Mouse (Mus musculus) heart, embryonic 15.5 days (tissue): Measurements from ENCODE around the gene Mindy4. TPM values are rescaled to one million over a fixed set of nuclear protein-coding genes. Genes with fewer than 3 reads are reported as not detected.
A peak's percentile ranks its signal among the peaks of the same experiment; 100 is the strongest.

ENCODE experiments used
- ATAC-seq: fragments of 200-750 bp; cut with Nextera tagmentation; replicated peaks from 2 replicates; pipeline ENCODE4 v1.8.0; 2017; ENCODE audit warnings: low read depth, moderate TSS enrichment; ENCODE audit not compliant: insufficient number of reproducible peaks, insufficient read depth, low FRiP score
- H3K27ac ChIP-seq: fragments of 300-500 bp; sonication (generic); 2 replicates; pipeline ENCODE4 v1.5.1; 2015; ENCODE audit warnings: mild to moderate bottlenecking, inconsistent platforms
- H3K27me3 ChIP-seq: fragments of 300-500 bp; sonication (generic); 2 replicates; pipeline ENCODE4 v1.6.1; 2015; ENCODE audit warnings: inconsistent platforms
- H3K36me3 ChIP-seq: fragments of 300-500 bp; sonication (generic); 2 replicates; pipeline ENCODE4 v1.6.1; 2015; ENCODE audit warnings: mild to moderate bottlenecking, inconsistent platforms
- H3K4me1 ChIP-seq: fragments of 300-500 bp; sonication (generic); replicated peaks from 2 replicates; pipeline ENCODE4 v1.6.1; 2015; ENCODE audit warnings: inconsistent platforms
- H3K4me2 ChIP-seq: fragments of 300-500 bp; sonication (generic); 2 replicates; pipeline ENCODE4 v1.6.1; 2015; ENCODE audit warnings: inconsistent platforms, mild to moderate bottlenecking, moderate library complexity
- H3K4me3 ChIP-seq: fragments of 300-500 bp; sonication (generic); 2 replicates; pipeline ENCODE4 v1.5.1; 2015; ENCODE audit warnings: mild to moderate bottlenecking, inconsistent platforms
- H3K9ac ChIP-seq: fragments of 300-500 bp; sonication (generic); 2 replicates; pipeline ENCODE4 v1.6.1; 2015; ENCODE audit warnings: mild to moderate bottlenecking, inconsistent platforms
- H3K9me3 ChIP-seq: fragments of 300-500 bp; sonication (generic); replicated peaks from 2 replicates; pipeline ENCODE4 v1.6.1; 2016; ENCODE audit warnings: inconsistent platforms
- WGBS: fragments of 180-500 bp; shearing (Covaris S2); methylation state at CpG from one replicate; pipeline ENCODE4 v1.1.7; 2015; ENCODE audit warnings: mixed read lengths; 5-methylcytosine and 5-hydroxymethylcytosine counted together
- polyA plus RNA-seq: library from polyadenylated mRNA; unstranded; fragments of >200 nt; fragmentation: Nextera tagmentation; extraction: Ambion mirVana; gene quantifications from 2 replicates; pipeline ENCODE4 v1.2.1, GENCODE M21; 2015

The Mindy4 gene
- 6.2 and 7.7 TPM in 2 replicates for polyA plus RNA-seq

DNA sequence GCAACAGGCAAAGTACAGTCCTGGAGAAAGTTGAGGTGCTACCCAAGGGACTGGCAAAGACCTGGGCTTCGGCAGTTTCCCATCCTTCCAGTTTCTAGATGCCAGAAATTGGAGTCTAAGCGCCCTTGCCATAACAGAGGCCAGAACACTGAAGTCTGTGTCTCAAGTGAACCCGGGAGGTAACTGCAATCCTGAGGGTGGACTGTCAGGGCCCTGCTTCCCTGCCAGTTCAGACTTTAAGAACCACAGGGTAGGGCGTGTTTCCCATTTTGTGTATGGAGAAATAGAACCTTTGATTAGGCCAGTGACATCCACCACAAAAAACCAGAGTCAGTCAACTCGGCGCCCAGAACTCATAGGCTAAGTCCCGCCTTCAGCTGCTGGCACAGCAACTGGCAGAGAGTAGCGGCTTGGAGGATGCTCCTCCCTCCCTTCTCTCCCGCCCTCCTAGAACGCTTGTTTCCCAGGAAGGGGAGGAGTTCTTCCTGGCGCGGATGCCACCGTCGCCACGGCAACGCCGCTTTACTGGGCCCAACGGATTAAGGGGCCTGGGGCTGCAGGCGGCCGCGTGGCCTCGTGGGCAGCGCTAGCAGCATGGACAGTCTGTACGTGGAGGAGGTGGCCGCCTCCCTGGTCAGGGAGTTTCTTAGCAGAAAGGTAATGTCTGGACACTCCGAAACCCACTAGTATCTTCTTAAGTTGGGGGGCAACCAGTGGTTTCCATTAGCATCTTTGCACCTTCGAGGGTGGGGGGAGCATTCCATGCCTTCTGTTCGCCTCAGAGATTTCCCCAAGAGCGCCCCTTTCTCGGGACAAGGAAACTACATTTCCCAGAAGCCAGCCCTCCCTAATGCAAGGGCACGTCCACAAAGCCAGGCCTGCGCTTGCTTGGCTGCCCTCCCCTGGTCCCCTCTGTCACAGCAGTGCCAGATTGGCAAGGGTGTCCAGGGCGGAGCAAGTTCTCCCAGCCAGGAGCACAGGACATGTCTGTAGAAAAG is at the start of gene Mindy4:
Gene Mindy4 (plus strand): TSS at position 471 of the 998 bp plus-strand sequence.
- no peaks in the 10 kb centered on the region for H3K9me3 ChIP-seq
- peaks cover 11% of the 10 kb centered on the region for H3K4me1 ChIP-seq
- peak within 1 kb of the TSS; percentile 61 for H3K9ac ChIP-seq
- 5% methylated on average over 33 of the region's 33 CpGs for WGBS
- peak within 1 kb of the TSS; percentile 76 for H3K4me3 ChIP-seq
- H3K4me2 ChIP-seq = peak within 1 kb of the TSS; percentile 89
- no peaks in the 10 kb centered on the region for H3K27me3 ChIP-seq
- peak; percentile 95 for ATAC-seq
- no peaks in the 10 kb centered on the region for H3K36me3 ChIP-seq
- peak within 1 kb of the TSS; percentile 94 for H3K27ac ChIP-seq

GRCm38 (mm10) chr6:55159256-55159655 is 43.9 kb upstream of the Mindy4 start:
- H3K9me3 ChIP-seq = no peaks in the 10 kb centered on the region

DNA sequence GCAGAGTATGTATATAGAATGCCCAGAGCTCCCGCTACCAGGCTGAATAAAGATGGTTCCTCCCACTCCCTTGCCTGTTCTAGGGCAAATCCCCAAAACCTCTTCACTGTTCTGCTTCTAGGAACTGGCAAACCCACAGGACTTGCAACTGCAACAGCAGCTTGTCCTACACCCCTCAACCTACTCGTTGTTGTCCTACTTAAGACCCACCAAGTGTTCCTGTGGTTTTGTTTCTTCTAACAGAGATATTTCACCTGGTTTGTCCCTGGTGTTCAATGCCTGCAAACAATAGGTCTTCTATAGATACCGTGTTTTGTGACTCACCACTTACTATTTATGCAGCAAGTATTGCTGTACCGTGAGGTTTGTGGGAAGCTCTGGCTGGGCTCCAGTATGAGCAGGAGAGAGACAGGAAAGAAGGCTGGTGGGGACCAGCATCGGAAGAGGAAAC is 41.8 kb upstream of the Mindy4 start:
- H3K27me3 ChIP-seq = 0 out of 2 replicates have a peak, but pooled peaks cover 2% of the 10 kb centered on the region
- 55% methylated on average over 5 of the region's 5 CpGs for WGBS
- no peaks in the 10 kb centered on the region for H3K9me3 ChIP-seq
- no peaks in the 10 kb centered on the region for H3K36me3 ChIP-seq
- ATAC-seq = no peak
- no peak overlapping the region for H3K4me3 ChIP-seq
- no peak overlapping the region for H3K4me2 ChIP-seq
- no peak overlapping the region for H3K27ac ChIP-seq
- H3K4me1 ChIP-seq = no peaks in the 10 kb centered on the region; the same call in 1 of the 2 replicates
- no peak overlapping the region for H3K9ac ChIP-seq

More at GRCm38 (mm10) chr6:55159256-55159655, 43.9 kb upstream of the Mindy4 start:
- Histone ChIP-seq H3K36me3 (no peaks in the 10 kb centered on the region), H3K4me3 (no peak overlapping the region), H3K27ac (no peak overlapping the region), H3K4me2 (no peak overlapping the region), H3K9ac (no peak overlapping the region), H3K27me3 (no peaks in the 10 kb centered on the region), H3K4me1 (peaks cover 2% of the 10 kb centered on the region; the same call in 1 of the 2 replicates)
- 77% methylated on average over 1 of the region's 1 CpGs for WGBS
- no peak for ATAC-seq

DNA sequence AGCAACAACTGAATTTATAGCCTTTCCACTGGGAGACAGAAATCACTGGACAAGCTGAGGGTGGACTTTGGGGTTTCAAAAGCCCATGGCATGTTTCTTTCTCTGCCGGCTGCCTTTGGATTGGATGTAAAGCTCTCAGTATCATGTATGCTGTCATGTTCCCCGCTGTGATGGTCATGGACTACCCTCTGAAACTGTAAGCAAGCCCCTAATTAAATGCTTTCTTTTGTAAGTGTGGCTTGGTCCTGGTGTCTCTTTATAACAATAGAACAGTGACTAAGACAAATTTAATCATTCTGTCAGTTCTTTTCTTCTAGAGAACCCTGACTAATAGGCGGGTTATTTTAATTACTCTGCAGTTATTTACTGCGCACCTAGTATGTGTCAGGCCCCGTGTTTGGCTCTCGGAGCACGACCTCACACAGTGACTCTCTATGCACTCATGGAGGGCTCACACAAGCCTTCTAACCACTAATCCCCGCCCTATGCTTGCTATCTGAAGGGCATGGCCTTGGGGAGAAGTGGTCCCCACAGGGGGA is 40.1 kb upstream of the Mindy4 start:
- H3K4me3 ChIP-seq = no peak overlapping the region
- 83% methylated on average over 8 of the region's 8 CpGs for WGBS
- no peak overlapping the region for H3K9ac ChIP-seq
- peaks cover 5% of the 10 kb centered on the region; the same call in 1 of the 2 replicates for H3K27me3 ChIP-seq
- H3K9me3 ChIP-seq = no peaks in the 10 kb centered on the region
- no peaks in the 10 kb centered on the region for H3K36me3 ChIP-seq
- ATAC-seq = no peak
- H3K27ac ChIP-seq = no peak overlapping the region
- no peaks in the 10 kb centered on the region; the same call in 1 of the 2 replicates for H3K4me1 ChIP-seq
- no peak overlapping the region for H3K4me2 ChIP-seq

GRCm38 (mm10) chr6:55166777-55167463 is 36.3 kb upstream of the Mindy4 start:
- Histone ChIP-seq H3K9ac (no peak overlapping the region), H3K4me1 (no peaks in the 10 kb centered on the region), H3K36me3 (no peaks in the 10 kb centered on the region), H3K27me3 (peaks cover 5% of the 10 kb centered on the region; the same call in 1 of the 2 replicates), H3K27ac (no peak overlapping the region), H3K4me2 (no peak overlapping the region), H3K9me3 (no peaks in the 10 kb centered on the region), H3K4me3 (no peak overlapping the region)
- 46% methylated on average over 7 of the region's 7 CpGs for WGBS
- ATAC-seq = no peak

GRCm38 (mm10) chr6:55169818-55170217 is 33.4 kb upstream of the Mindy4 start:
- Histone ChIP-seq H3K9me3 (no peaks in the 10 kb centered on the region), H3K9ac (no peak overlapping the region), H3K27ac (no peak overlapping the region), H3K4me1 (no peaks in the 10 kb centered on the region), H3K36me3 (no peaks in the 10 kb centered on the region), H3K27me3 (peaks cover 5% of the 10 kb centered on the region; the same call in 1 of the 2 replicates), H3K4me2 (no peak overlapping the region), H3K4me3 (no peak overlapping the region)
- WGBS = 61% methylated on average over 5 of the region's 5 CpGs
- no peak for ATAC-seq

DNA sequence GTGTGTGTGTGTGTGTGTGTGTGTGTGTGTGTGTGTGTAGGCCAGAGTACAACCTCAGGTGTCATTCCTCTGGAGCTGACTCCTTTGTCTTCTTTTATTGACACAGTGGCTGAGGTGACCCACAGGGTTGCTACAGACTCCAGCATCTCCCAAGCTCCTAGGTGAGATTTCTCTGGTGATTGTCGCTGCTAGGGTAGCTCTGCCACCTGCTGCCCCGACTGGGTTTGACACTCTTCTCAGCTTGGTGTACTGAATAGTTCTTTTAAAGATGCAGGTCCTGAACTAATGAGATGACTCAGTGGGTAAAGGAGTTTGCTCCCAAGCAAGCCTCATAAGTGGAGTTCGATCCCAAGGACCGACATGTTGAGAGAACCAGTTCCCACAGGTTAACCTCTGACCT is 31.5 kb upstream of the Mindy4 start:
- Histone ChIP-seq H3K4me3 (no peak overlapping the region), H3K9me3 (no peaks in the 10 kb centered on the region), H3K27me3 (peaks cover 2% of the 10 kb centered on the region; the same call in 1 of the 2 replicates), H3K4me1 (peaks cover 5% of the 10 kb centered on the region; the same call in 1 of the 2 replicates), H3K27ac (no peak overlapping the region), H3K36me3 (no peaks in the 10 kb centered on the region), H3K9ac (no peak overlapping the region), H3K4me2 (no peak overlapping the region)
- no peak for ATAC-seq
- 47% methylated on average over 4 of the region's 4 CpGs for WGBS

DNA sequence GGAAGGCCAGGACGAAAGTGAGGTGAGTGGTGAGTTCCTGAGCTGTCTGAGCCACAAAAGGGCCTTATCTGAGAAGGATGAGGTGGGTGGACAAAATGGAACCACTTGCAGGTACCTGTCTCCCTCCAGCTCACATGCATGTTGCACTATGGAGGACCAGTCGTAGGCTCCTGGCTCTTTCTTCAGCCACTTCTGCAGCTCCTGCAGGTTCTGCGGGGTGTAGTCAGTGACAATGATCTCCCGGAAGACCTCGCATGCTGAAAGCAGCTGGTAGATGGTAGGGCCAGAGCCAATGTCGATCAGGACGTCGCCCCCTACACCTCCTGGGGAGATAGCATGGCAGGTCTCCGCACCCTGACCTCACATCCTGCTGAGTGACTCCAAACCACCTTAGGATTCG is 30.0 kb upstream of the Mindy4 start:
- no peak overlapping the region for H3K9ac ChIP-seq
- no peaks in the 10 kb centered on the region for H3K9me3 ChIP-seq
- H3K27me3 ChIP-seq = no peaks in the 10 kb centered on the region
- H3K4me1 ChIP-seq = peaks cover 5% of the 10 kb centered on the region; the same call in 1 of the 2 replicates
- no peak for ATAC-seq
- no peak overlapping the region for H3K27ac ChIP-seq
- WGBS = 65% methylated on average over 10 of the region's 10 CpGs
- no peak overlapping the region for H3K4me2 ChIP-seq
- H3K36me3 ChIP-seq = no peaks in the 10 kb centered on the region
- H3K4me3 ChIP-seq = no peak overlapping the region

DNA sequence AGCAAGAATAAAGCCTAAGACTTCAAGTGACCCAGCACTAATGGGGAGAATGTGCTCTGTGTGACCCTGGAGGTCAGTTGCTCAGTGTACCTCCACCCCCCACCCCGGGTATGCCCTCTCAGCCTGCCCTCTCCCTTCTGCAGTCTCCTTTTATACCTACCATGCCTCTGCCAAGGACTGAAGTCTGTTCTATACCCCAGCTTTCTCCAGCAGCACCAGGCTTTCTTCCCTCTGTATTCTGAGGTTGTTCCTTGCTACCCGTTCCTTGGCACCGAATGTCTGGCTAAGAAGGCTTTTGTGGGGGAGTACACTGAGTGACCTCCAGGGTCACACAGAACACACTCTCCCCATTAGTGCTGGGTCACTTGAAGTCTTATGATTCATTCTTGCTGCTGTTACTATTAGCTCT is 29.2 kb upstream of the Mindy4 start:
- WGBS = 50% methylated on average over 3 of the region's 3 CpGs

GRCm38 (mm10) chr6:55174741-55175181 is 28.4 kb upstream of the Mindy4 start, which contains the start of gene Inmt:
Gene Inmt (minus strand): TSS chr6:55175043.
- H3K4me2 ChIP-seq = no peak within 1 kb of the TSS
- no peak within 1 kb of the TSS for H3K27ac ChIP-seq
- no peaks in the 10 kb centered on the region for H3K9me3 ChIP-seq
- no peak within 1 kb of the TSS for H3K9ac ChIP-seq
- WGBS = 81% methylated on average over 1 of the region's 1 CpGs
- H3K27me3 ChIP-seq = no peaks in the 10 kb centered on the region
- peaks cover 5% of the 10 kb centered on the region; the same call in 1 of the 2 replicates for H3K4me1 ChIP-seq
- no peak for ATAC-seq
- H3K36me3 ChIP-seq = no peaks in the 10 kb centered on the region
- H3K4me3 ChIP-seq = no peak within 1 kb of the TSS

More for the DNA sequence above, 29.2 kb upstream of the Mindy4 start:
- H3K4me2 ChIP-seq = no peak overlapping the region
- H3K4me1 ChIP-seq = peaks cover 5% of the 10 kb centered on the region; the same call in 1 of the 2 replicates
- H3K9me3 ChIP-seq = no peaks in the 10 kb centered on the region
- no peak overlapping the region for H3K9ac ChIP-seq
- no peak overlapping the region for H3K4me3 ChIP-seq
- H3K36me3 ChIP-seq = no peaks in the 10 kb centered on the region
- no peak overlapping the region for H3K27ac ChIP-seq
- ATAC-seq = no peak
- H3K27me3 ChIP-seq = no peaks in the 10 kb centered on the region

DNA sequence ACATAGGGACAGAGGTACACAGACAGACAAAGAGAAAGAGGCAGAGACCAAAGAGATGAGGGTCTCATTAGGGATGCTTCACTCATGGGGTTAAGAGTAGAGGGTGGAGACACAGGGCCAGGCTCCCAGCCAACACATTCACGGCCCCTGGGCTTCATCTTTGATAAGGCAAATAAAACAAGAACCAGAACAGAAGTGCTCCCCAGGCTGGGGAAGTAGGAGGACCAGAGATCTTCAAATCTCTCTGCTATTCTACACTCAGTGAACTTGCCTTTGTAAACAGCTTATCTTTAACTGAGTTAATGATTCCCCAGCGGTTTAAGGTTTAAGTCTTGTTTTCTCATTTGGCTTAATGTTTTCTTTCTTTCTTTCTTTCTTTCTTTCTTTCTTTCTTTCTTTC is 27.7 kb upstream of the Mindy4 start:
- H3K4me3 ChIP-seq = no peak overlapping the region
- H3K4me2 ChIP-seq = no peak overlapping the region
- H3K9ac ChIP-seq = no peak overlapping the region
- no peaks in the 10 kb centered on the region for H3K9me3 ChIP-seq
- no peak overlapping the region for H3K27ac ChIP-seq
- no peak for ATAC-seq
- WGBS = 17% methylated on average over 2 of the region's 2 CpGs
- H3K27me3 ChIP-seq = no peaks in the 10 kb centered on the region
- H3K4me1 ChIP-seq = peaks cover 5% of the 10 kb centered on the region; the same call in 1 of the 2 replicates
- no peaks in the 10 kb centered on the region for H3K36me3 ChIP-seq
